Comparison of ENCODE assay signal across 8 mouse cellular contexts in the genomic region with DNA sequence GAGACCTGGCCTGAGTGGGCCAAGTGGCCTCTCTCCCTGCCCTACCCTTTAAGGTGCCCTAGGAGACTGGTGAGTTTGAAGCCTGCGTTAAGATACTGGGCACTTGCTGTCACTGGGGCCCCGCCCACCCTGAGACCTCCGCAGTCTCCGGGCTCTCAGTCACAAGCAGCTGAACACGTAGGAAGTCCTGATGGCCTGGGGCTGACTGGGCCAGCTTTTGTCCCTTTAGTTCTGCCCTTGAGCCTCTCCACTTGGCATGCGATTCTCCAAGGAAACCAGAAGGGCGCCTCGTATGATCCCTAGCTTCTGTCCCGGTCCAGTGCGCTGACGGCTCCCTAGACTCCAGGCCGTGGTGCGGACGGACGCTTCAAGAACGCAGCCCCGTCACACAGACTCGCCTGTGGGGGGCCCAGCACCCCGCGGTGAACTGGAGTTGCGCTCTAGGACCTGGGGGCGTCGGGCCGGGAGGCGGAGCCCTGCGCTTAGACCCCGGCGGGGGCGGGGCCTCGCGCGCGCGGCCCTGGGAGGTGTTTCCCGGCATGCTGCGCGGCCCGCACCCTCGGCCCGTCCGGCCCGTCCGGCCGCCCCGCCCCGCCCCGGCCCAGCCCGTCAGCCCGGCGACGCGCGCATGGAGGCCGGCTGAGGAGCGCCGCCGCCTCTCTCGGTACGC. TPM values are rescaled to one million over a fixed set of nuclear protein-coding genes. Genes with fewer than 3 reads are reported as not detected.
DNase-seq lines count a peak whose midpoint lies in the region; ATAC-seq lines count a peak whose summit lies in the region.

No protein-coding gene starts in this region.

- no peaks in the 10 kb centered on the region for H3K9me3 ChIP-seq in intestine, embryonic 14.5 days (ENCODE audit: control insufficient read depth, low read length)
- no peaks in the 10 kb centered on the region for H3K9me3 ChIP-seq in midbrain, embryonic 10.5 days (replicated peaks)

- WGBS in intestine, embryonic 14.5 days = 0% methylated on average over 53 of the region's 59 CpGs
- 2% methylated on average over 48 of the region's 59 CpGs for WGBS in midbrain, embryonic 10.5 days

- peak overlapping the region; percentile 80 for H3K9ac ChIP-seq in intestine, embryonic 14.5 days (ENCODE audit: low read length)

- H3K27me3 ChIP-seq in intestine, embryonic 14.5 days (replicated peaks; ENCODE audit: control insufficient read depth, insufficient read depth, low read length) = no peaks in the 10 kb centered on the region
- peaks cover 5% of the 10 kb centered on the region; the same call in 1 of the 2 replicates for H3K27me3 ChIP-seq in midbrain, embryonic 10.5 days (ENCODE audit: low read depth, poor library complexity, severe bottlenecking)

- peak overlapping the region; percentile 76 for H3K27ac ChIP-seq in intestine, embryonic 14.5 days (ENCODE audit: low read depth)
- peak overlapping the region; percentile 94 for H3K27ac ChIP-seq in midbrain, embryonic 10.5 days (replicated peaks)

- intact Hi-C loops in gastrocnemius, postnatal 14 days (cut with DNase I; ENCODE audit: low total_unique reads) = no loop called here
- intact Hi-C loops in left cerebral cortex, postnatal 36 days (cut with DNase I) = loop anchor here (1.0 to 2.0 kb wide), 2 partner anchors 14 to 15 kb away; partner anchors contain the start of gene Selenoo

- H3K4me2 ChIP-seq in intestine, embryonic 14.5 days (ENCODE audit: low read length) = peak overlapping the region; percentile 87

- DNase-seq in adrenal gland, adult 2 months = peak; percentile 96
- DNase-seq in embryo, embryonic 10.5 days (ENCODE audit: low spot score) = peak; percentile 94
- peak; percentile 93 for DNase-seq in gastrocnemius, postnatal 14 days
- peak; percentile 94 for DNase-seq in intestine, embryonic 14.5 days (ENCODE audit: low spot score)
- peak; percentile 83 to 85 for DNase-seq in left cerebral cortex, postnatal 36 days (ENCODE audit: low spot score in 2 of 2)
- peak; percentile 92 for DNase-seq in midbrain, embryonic 10.5 days (ENCODE audit: low spot score)
- DNase-seq in right cerebral cortex, postnatal 36 days (ENCODE audit: low spot score in 2 of 2) = peak; percentile 77 to 83
- DNase-seq in urinary bladder, postnatal 4 days (ENCODE audit: low spot score in 2 of 2) = peak; percentile 89 to 90

- H3K36me3 ChIP-seq in intestine, embryonic 14.5 days (ENCODE audit: control insufficient read depth, insufficient read depth, low read length) = peaks cover 6% of the 10 kb centered on the region; the same call in 1 of the 2 replicates
- peaks cover 9% of the 10 kb centered on the region; the same call in 1 of the 2 replicates for H3K36me3 ChIP-seq in midbrain, embryonic 10.5 days

- H3K4me1 ChIP-seq in intestine, embryonic 14.5 days (replicated peaks; ENCODE audit: control insufficient read depth, insufficient read depth, low read length) = peaks cover 34% of the 10 kb centered on the region
- peaks cover 45% of the 10 kb centered on the region for H3K4me1 ChIP-seq in midbrain, embryonic 10.5 days

- H3K4me3 ChIP-seq in intestine, embryonic 14.5 days (ENCODE audit: low read depth, low read length) = peak overlapping the region; percentile 73
- peak overlapping the region; percentile 90 for H3K4me3 ChIP-seq in midbrain, embryonic 10.5 days

- ATAC-seq in intestine, embryonic 14.5 days (replicated peaks; ENCODE audit: low FRiP score, low TSS enrichment, low read depth) = peak; percentile 92

RNA-seq across cellular contexts. Expression of gene Trabd, which starts 0.7 kb away (rescaled TPM):
- 10 to 100 TPM; 27.4 to 47.7 TPM for total RNA-seq in adrenal gland, adult 2 months (2021)
- 43.2 and 47.8 TPM in 2 replicates for polyA plus RNA-seq in adrenal gland, adult 2 months (2012; rRNA removed)
- 10 to 100 TPM; 20.4 to 23.6 TPM for total RNA-seq in gastrocnemius, postnatal 14 days (2021)
- 43.7 and 44.4 TPM in 2 replicates for polyA plus RNA-seq in intestine, embryonic 14.5 days (2014; fragmentation: Nextera tagmentation; extraction: Ambion mirVana)
- total RNA-seq in left cerebral cortex, postnatal 36 days (2021) = 10 to 100 TPM; 16.8 to 19.5 TPM
- 53.6 and 53.7 TPM in 2 replicates for polyA plus RNA-seq in midbrain, embryonic 10.5 days (2016; fragmentation: Nextera tagmentation; extraction: Ambion mirVana)

RNA-seq across cellular contexts. Expression of gene Selenoo, which starts 13.3 kb away (rescaled TPM):
- 10 to 100 TPM; 37.0 to 39.2 TPM for total RNA-seq in adrenal gland, adult 2 months (2021)
- polyA plus RNA-seq in adrenal gland, adult 2 months (2012; rRNA removed) = 120 and 126 TPM in 2 replicates
- total RNA-seq in gastrocnemius, postnatal 14 days (2021) = 10 to 100 TPM in 1 of 2 experiments, 1 to 10 TPM in 1; 9.8 to 10.1 TPM
- 19.4 and 20.8 TPM in 2 replicates for polyA plus RNA-seq in intestine, embryonic 14.5 days (2014; fragmentation: Nextera tagmentation; extraction: Ambion mirVana)
- total RNA-seq in left cerebral cortex, postnatal 36 days (2021) = 10 to 100 TPM; 22.6 to 23.1 TPM
- polyA plus RNA-seq in midbrain, embryonic 10.5 days (2016; fragmentation: Nextera tagmentation; extraction: Ambion mirVana) = 16.2 and 19.3 TPM in 2 replicates

RNA-seq across cellular contexts. Expression of gene Panx2, which starts 16.1 kb away (rescaled TPM):
- total RNA-seq in adrenal gland, adult 2 months (2021) = 1 to 10 TPM in 1 of 2 experiments, under 1 TPM in 1; 0.61 to 1.3 TPM
- polyA plus RNA-seq in adrenal gland, adult 2 months (2012; rRNA removed) = 1.1 and 1.9 TPM in 2 replicates
- total RNA-seq in gastrocnemius, postnatal 14 days (2021) = under 1 TPM in 1 of 2 experiments, not detected in 1; 0.27 TPM
- polyA plus RNA-seq in intestine, embryonic 14.5 days (2014; fragmentation: Nextera tagmentation; extraction: Ambion mirVana) = 0.23 and 0.71 TPM in 2 replicates
- 100 to 1,000 TPM; 100 to 103 TPM for total RNA-seq in left cerebral cortex, postnatal 36 days (2021)
- 0.28 and 0.47 TPM in 2 replicates for polyA plus RNA-seq in midbrain, embryonic 10.5 days (2016; fragmentation: Nextera tagmentation; extraction: Ambion mirVana)

RNA-seq across cellular contexts. Expression of gene Tubgcp6, which starts 47.3 kb away (rescaled TPM):
- total RNA-seq in adrenal gland, adult 2 months (2021) = 10 to 100 TPM; 11.2 to 12.3 TPM
- 30.6 and 31.8 TPM in 2 replicates for polyA plus RNA-seq in adrenal gland, adult 2 months (2012; rRNA removed)
- total RNA-seq in gastrocnemius, postnatal 14 days (2021) = 1 to 10 TPM; 7.2 to 7.3 TPM
- 16.0 and 16.5 TPM in 2 replicates for polyA plus RNA-seq in intestine, embryonic 14.5 days (2014; fragmentation: Nextera tagmentation; extraction: Ambion mirVana)
- total RNA-seq in left cerebral cortex, postnatal 36 days (2021) = 10 to 100 TPM; 29.6 to 30.6 TPM
- 24.7 and 25.6 TPM in 2 replicates for polyA plus RNA-seq in midbrain, embryonic 10.5 days (2016; fragmentation: Nextera tagmentation; extraction: Ambion mirVana)

RNA-seq across cellular contexts. Expression of gene Hdac10, which starts 52.9 kb away (rescaled TPM):
- total RNA-seq in adrenal gland, adult 2 months (2021) = 10 to 100 TPM; 10.9 to 11.2 TPM
- polyA plus RNA-seq in adrenal gland, adult 2 months (2012; rRNA removed) = 29.7 and 30.3 TPM in 2 replicates
- total RNA-seq in gastrocnemius, postnatal 14 days (2021) = 1 to 10 TPM; 5.6 to 6.2 TPM
- 18.3 and 20.3 TPM in 2 replicates for polyA plus RNA-seq in intestine, embryonic 14.5 days (2014; fragmentation: Nextera tagmentation; extraction: Ambion mirVana)
- 10 to 100 TPM; 12.8 to 16.8 TPM for total RNA-seq in left cerebral cortex, postnatal 36 days (2021)
- 18.7 and 20.3 TPM in 2 replicates for polyA plus RNA-seq in midbrain, embryonic 10.5 days (2016; fragmentation: Nextera tagmentation; extraction: Ambion mirVana)

Comparison
In these comparisons a context has a peak if more than half of its experiments do, and no peak if none do; other contexts are left out.
1. Peak in every context shown above with its lines: DNase-seq, ATAC-seq, H3K4me3 ChIP-seq and H3K27ac ChIP-seq.
2. RNA of gene Panx2, which starts 16.1 kb away (total RNA-seq): 100 to 103 TPM in left cerebral cortex, postnatal 36 days; 0.61 to 1.3 TPM in adrenal gland, adult 2 months and 0.27 TPM in gastrocnemius, postnatal 14 days; every median in the first group is over 10 times any median in the second.